Comparison of ENCODE assay signal across 8 mouse cellular contexts in the genomic region with DNA sequence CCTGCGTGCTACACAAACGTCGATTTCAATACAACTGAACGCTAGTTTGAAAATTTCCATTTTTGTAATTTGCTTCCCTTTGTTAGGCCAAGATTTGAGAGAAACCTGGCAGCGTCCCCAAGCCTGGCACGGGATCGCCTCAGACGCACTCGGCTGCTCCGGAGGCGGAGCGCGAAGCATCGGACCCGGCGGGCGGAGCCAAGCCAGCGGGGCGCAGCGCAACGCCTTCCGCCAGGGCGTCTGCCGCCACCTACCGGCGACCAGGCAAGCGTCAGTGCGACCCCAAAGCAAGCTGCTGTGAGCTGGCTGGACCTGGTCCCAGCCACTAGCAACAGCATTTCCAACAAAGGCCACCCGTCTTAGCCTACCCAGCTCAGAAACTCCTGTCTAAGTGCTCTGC.
A peak's percentile ranks its signal among the peaks of the same experiment; 100 is the strongest.
DNase-seq lines count a peak whose midpoint lies in the region; ATAC-seq and TF ChIP-seq lines count a peak whose summit lies in the region.

No protein-coding gene starts in this region.

- no peaks in the 10 kb centered on the region for H3K36me3 ChIP-seq in lung, embryonic 15.5 days

- peak overlapping the region; percentile 40 for H3K9ac ChIP-seq in lung, embryonic 15.5 days

- H3K4me3 ChIP-seq in lung, embryonic 15.5 days: peak overlapping the region; percentile 29
- H3K4me3 ChIP-seq in olfactory bulb, adult 2 months (ENCODE audit: insufficient read depth, low read depth, low read length): peak overlapping the region; percentile 46

- H3K4me2 ChIP-seq in lung, embryonic 15.5 days: peak overlapping the region; percentile 72

- H3K27me3 ChIP-seq in lung, embryonic 15.5 days: no peaks in the 10 kb centered on the region

- DNase-seq in MEL-GATA-1-ER (ENCODE audit: extremely low read depth, low read depth): peak; percentile 52
- DNase-seq in cerebellum, adult 8-10 months: peak; percentile 92
- peak; percentile 93 for DNase-seq in forelimb bud, embryonic 11.5 days (ENCODE audit: low read depth, low spot score)
- DNase-seq in layer of hippocampus, adult 9-10 months (ENCODE audit: low spot score): peak; percentile 75
- peak; percentile 75 to 78 for DNase-seq in thymus, adult 18-20 months

- H3K4me1 ChIP-seq in lung, embryonic 15.5 days: peaks cover 27% of the 10 kb centered on the region
- H3K4me1 ChIP-seq in olfactory bulb, adult 2 months (ENCODE audit: control insufficient read depth, insufficient read depth, low read length): peaks cover 4% of the 10 kb centered on the region; the same call in 1 of the 2 replicates

- peak; percentile 95 to 96 for ATAC-seq in hematopoietic stem cell, adult 5-6 weeks (replicated peaks in 1 of 2; ENCODE audit: insufficient read depth in 1 of 2, low FRiP score in 2 of 2, low TSS enrichment in 1 of 2, low read depth in 1 of 2, poor library complexity in 2 of 2, severe bottlenecking in 2 of 2)
- peak; percentile 93 for ATAC-seq in lung, embryonic 15.5 days (ENCODE audit: borderline replicate concordance, extremely low read depth, low FRiP score, low TSS enrichment)

- H3K27ac ChIP-seq in lung, embryonic 15.5 days: peak overlapping the region; percentile 75
- H3K27ac ChIP-seq in olfactory bulb, adult 2 months (ENCODE audit: insufficient read depth, low read depth, low read length): peak overlapping the region; percentile 48; the same call in 1 of the 2 replicates

- under 1% methylated on average over 29 of the region's 29 CpGs for WGBS in lung, embryonic 15.5 days
- under 1% methylated on average over 29 of the region's 29 CpGs for WGBS in olfactory bulb, adult 2 months

- TF ChIP-seq CTCF in olfactory bulb, adult 2 months (IDR thresholded peaks at IDR 0.05; ENCODE audit: insufficient read depth, low read depth, low read length): peak; percentile 95

- H3K9me3 ChIP-seq in lung, embryonic 15.5 days: no peaks in the 10 kb centered on the region

- TF ChIP-seq POLR2A in olfactory bulb, adult 2 months (IDR thresholded peaks at IDR 0.05; ENCODE audit: insufficient read depth, low read depth, low read length): no peak

Comparison
In these comparisons a context has a peak if more than half of its experiments do, and no peak if none do; other contexts are left out.
1. Peak in every context shown above with its lines: DNase-seq, ATAC-seq, H3K4me3 ChIP-seq and H3K27ac ChIP-seq.